In the genomic region with DNA sequence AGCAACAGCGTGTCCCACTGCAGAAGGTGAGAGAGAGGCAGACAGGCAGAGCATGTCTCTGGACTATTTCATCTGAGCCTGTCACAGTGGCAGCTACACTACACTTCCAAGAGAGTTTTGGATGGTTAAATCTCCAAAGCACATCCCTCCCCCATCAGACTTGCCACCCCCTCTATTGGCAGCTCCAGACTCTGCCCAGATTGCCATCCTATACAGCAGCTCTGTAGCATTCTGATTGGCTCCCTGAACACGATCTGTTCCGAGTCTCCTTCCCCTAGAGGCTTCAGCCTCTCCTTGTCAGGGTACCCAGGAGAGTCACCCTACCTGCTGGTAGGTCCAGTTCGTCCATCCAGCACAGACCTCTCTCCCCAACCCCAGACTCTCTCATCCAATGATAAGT, we compare ENCODE assay signal across 27 mouse cellular contexts. TPM values are rescaled to one million over a fixed set of nuclear protein-coding genes. Genes with fewer than 3 reads are reported as not detected.
DNase-seq lines count a peak whose midpoint lies in the region; ATAC-seq and TF ChIP-seq lines count a peak whose summit lies in the region.
"Had no signal": no experiment of that assay in that cellular context is flagged by ENCODE, and none has a peak within 500 bp of the region (broad histone marks: within the 10 kb centered on the region; RNA-seq: fewer than 3 reads in every experiment).

No protein-coding gene starts in this region.

- no peak for TF ChIP-seq CTCF in forebrain, postnatal 0 days (IDR thresholded peaks at IDR 0.05; ENCODE audit: low read depth)
- TF ChIP-seq CTCF in hindbrain, postnatal 0 days (IDR thresholded peaks at IDR 0.05; ENCODE audit: low read depth), result no peak

- H3K4me2 ChIP-seq in forebrain, postnatal 0 days (ENCODE audit: low read depth), result no peak overlapping the region
- H3K4me2 ChIP-seq in forebrain, embryonic 12.5 days, result no peak overlapping the region
- no peak overlapping the region for H3K4me2 ChIP-seq in hindbrain, embryonic 13.5 days
- H3K4me2 ChIP-seq in hindbrain, postnatal 0 days (ENCODE audit: low read depth, low read length), result no peak overlapping the region
- H3K4me2 ChIP-seq: hindbrain, embryonic 12.5 days had no signal

- H3K27ac ChIP-seq in forebrain, postnatal 0 days (ENCODE audit: low read depth, low read length), result no peak overlapping the region
- H3K27ac ChIP-seq in forebrain, embryonic 12.5 days, result no peak overlapping the region
- H3K27ac ChIP-seq in hindbrain, embryonic 13.5 days, result no peak overlapping the region
- H3K27ac ChIP-seq in hindbrain, postnatal 0 days, result no peak overlapping the region
- H3K27ac ChIP-seq: forebrain, embryonic 10.5 days; hindbrain, embryonic 12.5 days had no signal

- H3K9ac ChIP-seq in forebrain, postnatal 0 days, result no peak overlapping the region
- H3K9ac ChIP-seq in forebrain, embryonic 12.5 days, result no peak overlapping the region
- H3K9ac ChIP-seq in hindbrain, embryonic 13.5 days, result peak overlapping the region; percentile 13; the same call in 1 of the 2 replicates
- no peak overlapping the region for H3K9ac ChIP-seq in hindbrain, postnatal 0 days (replicated peaks; ENCODE audit: low read length)
- H3K9ac ChIP-seq: hindbrain, embryonic 12.5 days had no signal

- no peaks in the 10 kb centered on the region for H3K9me3 ChIP-seq in forebrain, postnatal 0 days (ENCODE audit: low read length)
- no peaks in the 10 kb centered on the region for H3K9me3 ChIP-seq in forebrain, embryonic 12.5 days
- H3K9me3 ChIP-seq in hindbrain, embryonic 13.5 days, result no peaks in the 10 kb centered on the region
- no peaks in the 10 kb centered on the region for H3K9me3 ChIP-seq in hindbrain, postnatal 0 days (ENCODE audit: low read length)
- H3K9me3 ChIP-seq: forebrain, embryonic 10.5 days; hindbrain, embryonic 12.5 days had no signal

- peak; percentile 56 for ATAC-seq in forebrain, postnatal 0 days
- no peak for ATAC-seq in forebrain, embryonic 12.5 days (ENCODE audit: low FRiP score)
- ATAC-seq in hindbrain, embryonic 13.5 days (ENCODE audit: low FRiP score), result no peak
- ATAC-seq in hindbrain, postnatal 0 days, result no peak; the same call in 1 of the 2 replicates
- ATAC-seq: CD4-positive, CD25-positive, alpha-beta regulatory T cell, adult 4 months; hindbrain, embryonic 16.5 days; inflammation-experienced regulatory T-cells, adult 6 months; intestine, embryonic 16.5 days had no signal

- no peaks in the 10 kb centered on the region for H3K4me1 ChIP-seq in forebrain, postnatal 0 days (ENCODE audit: insufficient read depth)
- no peaks in the 10 kb centered on the region for H3K4me1 ChIP-seq in forebrain, embryonic 12.5 days
- H3K4me1 ChIP-seq in hindbrain, embryonic 13.5 days (replicated peaks), result no peaks in the 10 kb centered on the region
- no peaks in the 10 kb centered on the region for H3K4me1 ChIP-seq in hindbrain, postnatal 0 days (ENCODE audit: insufficient read depth, low read length)
- H3K4me1 ChIP-seq: hindbrain, embryonic 12.5 days had no signal

- H3K27me3 ChIP-seq in forebrain, postnatal 0 days (ENCODE audit: insufficient read depth, low read length), result no peaks in the 10 kb centered on the region
- H3K27me3 ChIP-seq in forebrain, embryonic 12.5 days, result no peaks in the 10 kb centered on the region
- H3K27me3 ChIP-seq in hindbrain, embryonic 13.5 days, result peaks cover 3% of the 10 kb centered on the region; the same call in 1 of the 2 replicates
- no peaks in the 10 kb centered on the region for H3K27me3 ChIP-seq in hindbrain, postnatal 0 days (ENCODE audit: insufficient read depth, low read length)
- H3K27me3 ChIP-seq: hindbrain, embryonic 12.5 days had no signal

- no peaks in the 10 kb centered on the region for H3K36me3 ChIP-seq in forebrain, postnatal 0 days (ENCODE audit: insufficient read depth)
- no peaks in the 10 kb centered on the region for H3K36me3 ChIP-seq in forebrain, embryonic 12.5 days (replicated peaks)
- H3K36me3 ChIP-seq in hindbrain, embryonic 13.5 days, result no peaks in the 10 kb centered on the region
- no peaks in the 10 kb centered on the region for H3K36me3 ChIP-seq in hindbrain, postnatal 0 days (ENCODE audit: insufficient read depth, low read length)
- H3K36me3 ChIP-seq: forebrain, embryonic 10.5 days; hindbrain, embryonic 12.5 days had no signal

- WGBS in forebrain, postnatal 0 days, result 53% methylated on average over 4 of the region's 4 CpGs
- WGBS in forebrain, embryonic 12.5 days, result 63% methylated on average over 4 of the region's 4 CpGs
- whole genome bisulfite sequencing in hindbrain, embryonic 13.5 days, result 62% methylated on average over 4 of the region's 4 CpGs
- WGBS in hindbrain, postnatal 0 days, result 45% methylated on average over 4 of the region's 4 CpGs

- H3K4me3 ChIP-seq in forebrain, postnatal 0 days (ENCODE audit: low read depth, low read length), result no peak overlapping the region
- no peak overlapping the region for H3K4me3 ChIP-seq in forebrain, embryonic 12.5 days (replicated peaks)
- H3K4me3 ChIP-seq in hindbrain, embryonic 13.5 days, result no peak overlapping the region
- no peak overlapping the region for H3K4me3 ChIP-seq in hindbrain, postnatal 0 days (ENCODE audit: low read length)
- H3K4me3 ChIP-seq: forebrain, embryonic 10.5 days; hindbrain, embryonic 12.5 days had no signal

- DNase-seq in forebrain, postnatal 0 days, result no peak
- DNase-seq in hindbrain, postnatal 0 days (ENCODE audit: low spot score), result no peak
- DNase-seq in right cerebral cortex, postnatal 25 days, result peak; percentile 19
- no peak for DNase-seq in right cerebral cortex, postnatal 14 days
- DNase-seq: adrenal gland, adult 8-10 months; adrenal gland, postnatal 25 days; cerebellum, adult 18-20 months; cerebellum, adult 9-10 months; cerebellum, postnatal 14 days; gastrocnemius, postnatal 25 days; heart, adult 18-20 months; kidney, adult 18-20 months had no signal

RNA-seq across cellular contexts. Expression of gene Cfap99, which starts 9.7 kb away (rescaled TPM):
- 0.08 and 0.24 TPM in 2 replicates for total RNA-seq in forebrain, postnatal 0 days (2014; rRNA removed)
- 0.10 and 0.23 TPM in 2 replicates for polyA plus RNA-seq in forebrain, postnatal 0 days (2015; fragmentation: Nextera tagmentation; extraction: Ambion mirVana)
- not detected in 2 replicates for polyA plus RNA-seq in forebrain, embryonic 12.5 days (2016; fragmentation: Nextera tagmentation; extraction: Ambion mirVana)
- polyA plus RNA-seq in hindbrain, embryonic 13.5 days (2015; fragmentation: Nextera tagmentation; extraction: Ambion mirVana), result 0.08 TPM in 1 of 2 replicates, not detected in the other
- total RNA-seq in hindbrain, postnatal 0 days (2014; rRNA removed), result 0.97 TPM in 1 of 2 replicates, not detected in the other
- 0.13 and 0.19 TPM in 2 replicates for polyA plus RNA-seq in hindbrain, postnatal 0 days (2015; fragmentation: Nextera tagmentation; extraction: Ambion mirVana)
- total RNA-seq: adrenal gland, postnatal 25 days; gastrocnemius, adult 8-10 months; gastrocnemius, postnatal 25 days; heart, adult 18-20 months; heart, postnatal 25 days; hematopoietic stem cell, adult 5-6 weeks; MEL had no signal
- polyA plus RNA-seq: C2C12; CD4-positive, CD25-positive, alpha-beta regulatory T cell, adult 4 months; embryonic facial prominence, embryonic 11.5 days; forebrain, embryonic 10.5 days; heart, postnatal 0 days; inflammation-experienced regulatory T-cells, adult 6 months; intestine, embryonic 16.5 days had no signal

RNA-seq across cellular contexts. Expression of gene Zfyve28, which starts 9.8 kb away (rescaled TPM):
- 12.2 and 14.2 TPM in 2 replicates for total RNA-seq in forebrain, postnatal 0 days (2014; rRNA removed)
- 3.6 and 4.0 TPM in 2 replicates for polyA plus RNA-seq in forebrain, postnatal 0 days (2015; fragmentation: Nextera tagmentation; extraction: Ambion mirVana)
- 2.1 and 2.6 TPM in 2 replicates for polyA plus RNA-seq in forebrain, embryonic 12.5 days (2016; fragmentation: Nextera tagmentation; extraction: Ambion mirVana)
- polyA plus RNA-seq in hindbrain, embryonic 13.5 days (2015; fragmentation: Nextera tagmentation; extraction: Ambion mirVana), result 4.6 and 5.4 TPM in 2 replicates
- total RNA-seq in hindbrain, postnatal 0 days (2014; rRNA removed), result 10.1 and 13.9 TPM in 2 replicates
- polyA plus RNA-seq in hindbrain, postnatal 0 days (2015; fragmentation: Nextera tagmentation; extraction: Ambion mirVana), result 3.0 and 3.8 TPM in 2 replicates

RNA-seq across cellular contexts. Expression of gene Rnf4, which starts 38.0 kb away (rescaled TPM):
- 116 and 122 TPM in 2 replicates for total RNA-seq in forebrain, postnatal 0 days (2014; rRNA removed)
- 122 and 129 TPM in 2 replicates for polyA plus RNA-seq in forebrain, postnatal 0 days (2015; fragmentation: Nextera tagmentation; extraction: Ambion mirVana)
- 178 and 180 TPM in 2 replicates for polyA plus RNA-seq in forebrain, embryonic 12.5 days (2016; fragmentation: Nextera tagmentation; extraction: Ambion mirVana)
- polyA plus RNA-seq in hindbrain, embryonic 13.5 days (2015; fragmentation: Nextera tagmentation; extraction: Ambion mirVana), result 131 and 140 TPM in 2 replicates
- total RNA-seq in hindbrain, postnatal 0 days (2014; rRNA removed), result 103 and 104 TPM in 2 replicates
- 119 and 127 TPM in 2 replicates for polyA plus RNA-seq in hindbrain, postnatal 0 days (2015; fragmentation: Nextera tagmentation; extraction: Ambion mirVana)
